Mouse (Mus musculus) MEL (cell line): ENCODE data around the gene Armc10. TPM values are rescaled to one million over a fixed set of nuclear protein-coding genes. Genes with fewer than 3 reads are reported as not detected.

Experiments
- DNase-seq: peaks from one replicate; pipeline ENCODE4 v3.0.0; 2011; ENCODE audit warnings: low read depth, low spot score
- H3K27ac ChIP-seq: 2 replicates; pipeline ENCODE4 v1.5.1; 2012; ENCODE audit warnings: low read depth, mild to moderate bottlenecking, control low read depth, low read length, moderate library complexity; ENCODE audit not compliant: control insufficient read depth
- H3K27me3 ChIP-seq, 2 experiments: fragments of 150-350 bp in 1 of 2; sonication (generic) in 1 of 2; 2 replicates each; pipeline ENCODE4 v1.6.1; 2012; ENCODE audit warnings: low read length in 2 of 2, mild to moderate bottlenecking in 2 of 2, improper control_type of control experiment in 1 of 2, moderate library complexity in 1 of 2; ENCODE audit not compliant: insufficient read depth in 2 of 2, control insufficient read depth in 1 of 2
- H3K36me3 ChIP-seq, 2 experiments: 2 replicates each; pipeline ENCODE4 v1.6.1; 2012 to 2014; ENCODE audit warnings: low read length in 2 of 2, improper control_type of control experiment in 1 of 2, inconsistent platforms in 1 of 2, mild to moderate bottlenecking in 1 of 2; ENCODE audit not compliant: insufficient read depth in 2 of 2, control insufficient read depth in 1 of 2
- H3K4me1 ChIP-seq, 2 experiments: fragments of 150-350 bp in 1 of 2; sonication (generic) in 1 of 2; 2 replicates each; pipeline ENCODE4 v1.6.1; 2012; ENCODE audit warnings: low read length in 2 of 2, improper control_type of control experiment in 1 of 2, mild to moderate bottlenecking in 1 of 2; ENCODE audit not compliant: insufficient read depth in 2 of 2, control insufficient read depth in 1 of 2
- H3K4me3 ChIP-seq, 2 experiments: fragments of 150-350 bp in 1 of 2; sonication (generic) in 1 of 2; 2 replicates each; pipeline ENCODE4 v1.5.1; 2012; ENCODE audit warnings: low read depth in 2 of 2, low read length in 2 of 2, mild to moderate bottlenecking in 2 of 2, moderate library complexity in 2 of 2, control low read depth in 1 of 2, improper control_type of control experiment in 1 of 2; ENCODE audit not compliant: control insufficient read depth in 1 of 2, insufficient read depth in 1 of 2
- H3K79me2 ChIP-seq: 2 replicates; pipeline ENCODE4 v1.6.1; 2012; ENCODE audit warnings: mild to moderate bottlenecking, low read length, moderate library complexity; ENCODE audit not compliant: control insufficient read depth, poor library complexity, insufficient read depth
- H3K9ac ChIP-seq: 2 replicates; pipeline ENCODE4 v1.6.1; 2012; ENCODE audit warnings: low read depth, mild to moderate bottlenecking, control low read depth, low read length, moderate library complexity; ENCODE audit not compliant: control insufficient read depth, poor library complexity, severe bottlenecking
- H3K9me3 ChIP-seq: fragments of 150-350 bp; sonication (generic); replicated peaks from 2 replicates; pipeline ENCODE4 v1.6.1; 2012; ENCODE audit warnings: mild to moderate bottlenecking, low read length, improper control_type of control experiment, moderate library complexity; ENCODE audit not compliant: insufficient read depth
- BHLHE40 ChIP-seq: IDR thresholded peaks from 2 replicates; pipeline ENCODE4 v1.6.1; 2012; ENCODE audit warnings: low read depth, mild to moderate bottlenecking, inconsistent platforms, low read length, improper control_type of control experiment, borderline replicate concordance
- CHD1 ChIP-seq: IDR thresholded peaks from 2 replicates; pipeline ENCODE4 v1.6.1; 2012; ENCODE audit warnings: low read depth, mild to moderate bottlenecking, inconsistent platforms, low read length, improper control_type of control experiment
- CHD2 ChIP-seq: IDR thresholded peaks from 2 replicates; pipeline ENCODE4 v1.6.1; 2011; ENCODE audit warnings: low read length, improper control_type of control experiment
- CTCF ChIP-seq, 3 experiments: IDR thresholded peaks in 2 of 3; conservative IDR thresholded peaks in 1 of 3; 2 replicates each; pipeline ENCODE4 v1.5.1; 2011 to 2012; ENCODE audit warnings: low read length in 3 of 3, low read depth in 2 of 3, mild to moderate bottlenecking in 2 of 3, improper control_type of control experiment in 1 of 3, inconsistent platforms in 1 of 3, mixed read lengths in 1 of 3, moderate library complexity in 1 of 3; ENCODE audit not compliant: control insufficient read depth in 1 of 3, insufficient read depth in 1 of 3, poor library complexity in 1 of 3, severe bottlenecking in 1 of 3
- E2F4 ChIP-seq: IDR thresholded peaks from 2 replicates; pipeline ENCODE4 v1.6.1; 2011; ENCODE audit warnings: low read depth, low read length, improper control_type of control experiment, borderline replicate concordance
- ELF1 ChIP-seq: IDR thresholded peaks from 2 replicates; pipeline ENCODE4 v1.6.1; 2014; ENCODE audit warnings: low read depth, mild to moderate bottlenecking, inconsistent platforms, low read length, improper control_type of control experiment, moderate library complexity
- EP300 ChIP-seq, 2 experiments: IDR thresholded peaks; 2 replicates each; pipeline ENCODE4 v1.6.1; 2011; ENCODE audit warnings: improper control_type of control experiment in 2 of 2, low read length in 2 of 2, low read depth in 1 of 2, mild to moderate bottlenecking in 1 of 2
- GABPA ChIP-seq: IDR thresholded peaks from 2 replicates; pipeline ENCODE4 v1.6.1; 2012; ENCODE audit warnings: low read depth, mild to moderate bottlenecking, inconsistent platforms, low read length, improper control_type of control experiment, moderate library complexity
- GATA1 ChIP-seq: IDR thresholded peaks from 2 replicates; pipeline ENCODE4 v1.6.1; 2011; ENCODE audit warnings: low read depth, low read length, improper control_type of control experiment
- HCFC1 ChIP-seq: IDR thresholded peaks from 2 replicates; pipeline ENCODE4 v1.6.1; 2012; ENCODE audit warnings: low read depth, mild to moderate bottlenecking, inconsistent platforms, low read length, improper control_type of control experiment, moderate library complexity
- JUND ChIP-seq: IDR thresholded peaks from 2 replicates; pipeline ENCODE4 v1.6.1; 2011; ENCODE audit warnings: low read depth, mild to moderate bottlenecking, improper control_type of control experiment, low read length
- KAT2A ChIP-seq: conservative IDR thresholded peaks from 2 replicates; pipeline ENCODE4 v1.6.1; 2012; ENCODE audit warnings: low read depth, low read length, improper control_type of control experiment, inconsistent platforms
- MAFK ChIP-seq: IDR thresholded peaks from 2 replicates; pipeline ENCODE4 v1.6.1; 2011; ENCODE audit warnings: low read depth, mild to moderate bottlenecking, low read length, improper control_type of control experiment, borderline replicate concordance
- MAX ChIP-seq: IDR thresholded peaks from 2 replicates; pipeline ENCODE4 v1.6.1; 2011; ENCODE audit warnings: low read length, improper control_type of control experiment
- MAZ ChIP-seq: IDR thresholded peaks from 2 replicates; pipeline ENCODE4 v1.6.1; 2012; ENCODE audit warnings: low read depth, mild to moderate bottlenecking, inconsistent platforms, low read length, improper control_type of control experiment
- MEF2A ChIP-seq: IDR thresholded peaks from 2 replicates; pipeline ENCODE4 v1.6.1; 2014; ENCODE audit warnings: low read depth, mild to moderate bottlenecking, inconsistent platforms, low read length, improper control_type of control experiment; ENCODE audit not compliant: poor library complexity, insufficient replicate concordance, severe bottlenecking; ENCODE audit errors: extremely low read depth
- MXI1 ChIP-seq: IDR thresholded peaks from 2 replicates; pipeline ENCODE4 v1.6.1; 2011; ENCODE audit warnings: mild to moderate bottlenecking, low read depth, low read length, improper control_type of control experiment
- MYC ChIP-seq: IDR thresholded peaks from 2 replicates; pipeline ENCODE4 v1.6.1; 2011; ENCODE audit warnings: low read depth, mild to moderate bottlenecking, low read length, improper control_type of control experiment, moderate library complexity
- NELFE ChIP-seq: IDR thresholded peaks from 2 replicates; pipeline ENCODE4 v1.6.1; 2011; ENCODE audit warnings: low read depth, low read length, improper control_type of control experiment
- NRF1 ChIP-seq: IDR thresholded peaks from 2 replicates; pipeline ENCODE4 v1.6.1; 2014; ENCODE audit warnings: low read depth, mild to moderate bottlenecking, inconsistent platforms, low read length, improper control_type of control experiment, moderate library complexity; ENCODE audit not compliant: poor library complexity, insufficient read depth, severe bottlenecking
- POLR2A ChIP-seq, 2 experiments: IDR thresholded peaks; 2 replicates each; pipeline ENCODE4 v1.6.1; 2011 to 2012; ENCODE audit warnings: low read length in 2 of 2, mild to moderate bottlenecking in 2 of 2, control low read depth in 1 of 2, improper control_type of control experiment in 1 of 2, low read depth in 1 of 2, moderate library complexity in 1 of 2; ENCODE audit not compliant: control insufficient read depth in 1 of 2, insufficient read depth in 1 of 2, poor library complexity in 1 of 2
- POLR2AphosphoS2 ChIP-seq: IDR thresholded peaks from 2 replicates; pipeline ENCODE4 v1.6.1; 2011; ENCODE audit warnings: low read length, improper control_type of control experiment
- POLR2AphosphoS5 ChIP-seq: IDR thresholded peaks from 2 replicates; pipeline ENCODE4 v1.6.1; 2012; ENCODE audit warnings: low read depth, borderline replicate concordance, mild to moderate bottlenecking, inconsistent platforms, low read length, moderate library complexity, mixed read lengths
- RAD21 ChIP-seq: IDR thresholded peaks from 2 replicates; pipeline ENCODE4 v1.6.1; 2011; ENCODE audit warnings: mild to moderate bottlenecking, low read depth, low read length, improper control_type of control experiment
- RCOR1 ChIP-seq: IDR thresholded peaks from 2 replicates; pipeline ENCODE4 v1.6.1; 2012; ENCODE audit warnings: low read depth, mild to moderate bottlenecking, inconsistent platforms, low read length, improper control_type of control experiment
- SIN3A ChIP-seq: IDR thresholded peaks from 2 replicates; pipeline ENCODE4 v1.6.1; 2012; ENCODE audit warnings: low read length, improper control_type of control experiment, inconsistent platforms
- SMC3 ChIP-seq: IDR thresholded peaks from 2 replicates; pipeline ENCODE4 v1.6.1; 2011; ENCODE audit warnings: low read depth, low read length, improper control_type of control experiment
- TAL1 ChIP-seq: IDR thresholded peaks from 2 replicates; pipeline ENCODE4 v1.6.1; 2012; ENCODE audit warnings: mild to moderate bottlenecking, inconsistent platforms, low read length, moderate library complexity, mixed read lengths
- TBP ChIP-seq: IDR thresholded peaks from 2 replicates; pipeline ENCODE4 v1.8.0; 2011; ENCODE audit warnings: low read depth, low read length, improper control_type of control experiment
- TCF12 ChIP-seq: IDR thresholded peaks from 2 replicates; pipeline ENCODE4 v1.6.1; 2014; ENCODE audit warnings: low read depth, mild to moderate bottlenecking, inconsistent platforms, low read length, improper control_type of control experiment, moderate library complexity
- UBTF ChIP-seq: IDR thresholded peaks from 2 replicates; pipeline ENCODE4 v1.6.1; 2012; ENCODE audit warnings: low read depth, mild to moderate bottlenecking, inconsistent platforms, low read length, improper control_type of control experiment, moderate library complexity, borderline replicate concordance; ENCODE audit not compliant: insufficient read depth
- USF1 ChIP-seq: IDR thresholded peaks from 2 replicates; pipeline ENCODE4 v1.6.1; 2014; ENCODE audit warnings: low read depth, mild to moderate bottlenecking, inconsistent platforms, low read length, improper control_type of control experiment, moderate library complexity
- ZC3H11A ChIP-seq: IDR thresholded peaks from 2 replicates; pipeline ENCODE4 v1.6.1; 2012; ENCODE audit warnings: low read depth, mild to moderate bottlenecking, inconsistent platforms, low read length, improper control_type of control experiment
- ZKSCAN1 ChIP-seq: IDR thresholded peaks from 2 replicates; pipeline ENCODE4 v1.6.1; 2012; ENCODE audit warnings: low read depth, mild to moderate bottlenecking, inconsistent platforms, low read length, improper control_type of control experiment, moderate library complexity
- ZMIZ1 ChIP-seq: IDR thresholded peaks from 2 replicates; pipeline ENCODE4 v1.6.1; 2012; ENCODE audit warnings: low read depth, mild to moderate bottlenecking, inconsistent platforms, low read length, improper control_type of control experiment, moderate library complexity
- ZNF384 ChIP-seq: IDR thresholded peaks from 2 replicates; pipeline ENCODE4 v1.6.1; 2012; ENCODE audit warnings: low read depth, mild to moderate bottlenecking, inconsistent platforms, low read length, improper control_type of control experiment
- polyA plus RNA-seq, 2 experiments: library from polyadenylated mRNA; stranded (reverse) in 1 of 2; unstranded in 1 of 2; fragments of >175 nt in 1 of 2; fragments of >200 nt in 1 of 2; gene quantifications; 2 replicates each; pipeline versions ENCODE4 v1.2.1 to v1.2.4; 2012; ENCODE audit warnings: low replicate concordance in 2 of 2, low read depth in 1 of 2; ENCODE audit not compliant: insufficient read length in 2 of 2, insufficient read depth in 1 of 2, missing spikeins in 1 of 2
- total RNA-seq: library from RNA; depleted of rRNA; stranded (reverse); fragments of 300-350 nt; gene quantifications from 2 replicates; pipeline ENCODE4 v1.2.3, GENCODE M21; 2012

The Armc10 gene
- total and polyA plus RNA-seq, 3 experiments, result 52.2 to 152 (median 60.4) TPM

- Histone ChIP-seq H3K4me3 (peak within 1 kb of the TSS; percentile 78 to 86), H3K36me3 (peaks cover 0 to 29% of the 10 kb centered on the region in 2 experiments; a peak in 2 of 4 replicates), H3K9ac (peak within 1 kb of the TSS; percentile 84), H3K79me2 (peaks cover 3% of the 10 kb centered on the region; the same call in 1 of the 2 replicates), H3K27ac (peak within 1 kb of the TSS; percentile 70), H3K9me3 (no peaks in the 10 kb centered on the region), H3K27me3 (no peaks in the 10 kb centered on the region), H3K4me1 (peaks cover 16 to 17% of the 10 kb centered on the region in 2 experiments)
- DNase-seq, result peak; percentile 99
- TF ChIP-seq POLR2AphosphoS2 (peak; percentile 99), UBTF (no peak), MEF2A (no peak), E2F4 (no peak), ZNF384 (no peak), TBP (peak; percentile 54; the same call in 1 of the 2 replicates), KAT2A (no peak; the same call in 1 of the 2 replicates), MXI1 (peak; percentile 37; the same call in 1 of the 2 replicates), CTCF (IDR thresholded peaks at IDR 0.05 in 2 of 3, conservative IDR thresholded peaks at IDR 0.05 in 1 of 3; ENCODE audit: control insufficient read depth in 1 of 3, insufficient read depth in 1 of 3, low read depth in 2 of 3, low read length in 3 of 3, poor library complexity in 1 of 3, severe bottlenecking in 1 of 3) (no peak; a peak in 1 of 6 replicates), TAL1 (no peak), TCF12 (0 out of 2 replicates have a peak, but pooled peaks have one; percentile 64), USF1 (peak; percentile 91), POLR2AphosphoS5 (no peak), ELF1 (peak; percentile 51; the same call in 1 of the 2 replicates), GATA1 (no peak; the same call in 1 of the 2 replicates), GABPA (no peak), NELFE (peak; percentile 99), BHLHE40 (peak; percentile 85; the same call in 1 of the 2 replicates), POLR2A (IDR thresholded peaks at IDR 0.05; ENCODE audit: control insufficient read depth in 1 of 2, insufficient read depth in 1 of 2, low read depth in 1 of 2, low read length in 2 of 2, poor library complexity in 1 of 2) (peak; percentile 100), SMC3 (no peak), MAFK (no peak), SIN3A (peak; percentile 72; the same call in 1 of the 2 replicates), EP300 (IDR thresholded peaks at IDR 0.05; ENCODE audit: low read depth in 1 of 2, low read length in 2 of 2) (no peak), MAX (peak; percentile 81), CHD2 (no peak), MAZ (no peak), RAD21 (no peak), MYC (peak; percentile 77; the same call in 1 of the 2 replicates), JUND (no peak), NRF1 (peak; percentile 63), RCOR1 (peak; percentile 7; the same call in 1 of the 2 replicates), ZC3H11A (no peak), HCFC1 (peak; percentile 81), CHD1 (no peak), ZKSCAN1 (no peak), ZMIZ1 (peak; percentile 96)
Observed at GRCm38 (mm10) chr5:21701351-21702008, 55.9 kb downstream of the Armc10 start, which contains the start of gene Napepld. Napepld (minus strand) TSS chr5:21701396.
